ENCODE assay signal across 10 mouse cellular contexts in genomic region chr7:75594801-75595200, GRCm38 (mm10).
DNase-seq lines count a peak whose midpoint lies in the region; ATAC-seq lines count a peak whose summit lies in the region.
"Had no signal": no experiment of that assay in that cellular context is flagged by ENCODE, and none has a peak within 500 bp of the region (broad histone marks: within the 10 kb centered on the region; RNA-seq: fewer than 3 reads in every experiment).

No protein-coding gene starts in this region.

- H3K4me1 ChIP-seq in forebrain, embryonic 14.5 days (ENCODE audit: control insufficient read depth, insufficient read depth, low read length) = no peaks in the 10 kb centered on the region
- H3K4me1 ChIP-seq in heart, embryonic 10.5 days = peaks cover 16% of the 10 kb centered on the region

- no peak overlapping the region for H3K27ac ChIP-seq in forebrain, embryonic 14.5 days (ENCODE audit: low read depth, low read length)
- H3K27ac ChIP-seq in heart, embryonic 10.5 days = no peak overlapping the region

- intact Hi-C loops in heart, postnatal 25 days (cut with DNase I) = no loop called here

- ATAC-seq in forebrain, embryonic 14.5 days = no peak
- ATAC-seq: forebrain, postnatal 0 days had no signal

- peak; percentile 41 for DNase-seq in heart, adult 8-10 months (ENCODE audit: low spot score)
- DNase-seq in heart, postnatal 25 days (ENCODE audit: low spot score) = no peak
- DNase-seq in R1 (ENCODE audit: low read depth, low spot score) (peak; percentile 28), liver (peak; percentile 89)
- DNase-seq in lung, postnatal 25 days (ENCODE audit: low spot score) = peak; percentile 82
- no peak for DNase-seq in testis, postnatal 14 days (ENCODE audit: low spot score)
- no peak for DNase-seq in forebrain, embryonic 14.5 days (ENCODE audit: low spot score)
- no peak for DNase-seq in heart, embryonic 10.5 days (ENCODE audit: low spot score)
- DNase-seq: forebrain, postnatal 0 days; retina, postnatal 1 day had no signal

- H3K9ac ChIP-seq in forebrain, embryonic 14.5 days (ENCODE audit: low read length) = no peak overlapping the region
- H3K9ac ChIP-seq: forebrain, postnatal 0 days had no signal

- no peak overlapping the region for H3K4me3 ChIP-seq in forebrain, embryonic 14.5 days (ENCODE audit: low read depth, low read length)
- H3K4me3 ChIP-seq in heart, embryonic 10.5 days = no peak overlapping the region

- H3K4me2 ChIP-seq in forebrain, embryonic 14.5 days (ENCODE audit: low read length) = no peak overlapping the region

- H3K27me3 ChIP-seq in forebrain, embryonic 14.5 days (replicated peaks; ENCODE audit: control insufficient read depth, insufficient read depth, low read length) = no peaks in the 10 kb centered on the region
- H3K27me3 ChIP-seq in heart, embryonic 10.5 days (ENCODE audit: insufficient read depth, poor library complexity, severe bottlenecking) = no peaks in the 10 kb centered on the region

- WGBS in forebrain, embryonic 14.5 days = 82% methylated on average over 5 of the region's 5 CpGs
- WGBS in heart, embryonic 10.5 days = 74% methylated on average over 5 of the region's 5 CpGs

- no peaks in the 10 kb centered on the region for H3K36me3 ChIP-seq in forebrain, embryonic 14.5 days (ENCODE audit: control insufficient read depth, insufficient read depth, low read length)
- no peaks in the 10 kb centered on the region for H3K36me3 ChIP-seq in heart, embryonic 10.5 days

- H3K9me3 ChIP-seq in forebrain, embryonic 14.5 days (replicated peaks; ENCODE audit: control insufficient read depth, low read length) = no peaks in the 10 kb centered on the region
- H3K9me3 ChIP-seq in heart, embryonic 10.5 days = no peaks in the 10 kb centered on the region

Comparison
In these comparisons a context has a peak if more than half of its experiments do, and no peak if none do; other contexts are left out.
1. DNase-seq: peak in heart, adult 8-10 months (single experiment), R1 (single experiment), liver (single experiment) and lung, postnatal 25 days (single experiment); none in heart, postnatal 25 days (single experiment), testis, postnatal 14 days (single experiment), forebrain, embryonic 14.5 days (single experiment) and heart, embryonic 10.5 days (single experiment).